Mouse (Mus musculus) liver, embryonic 13.5 days (tissue): ENCODE data around the gene Cnr2. TPM values are rescaled to one million over a fixed set of nuclear protein-coding genes. Genes with fewer than 3 reads are reported as not detected.

Source experiments
- ATAC-seq: fragments of 200-750 bp; cut with Nextera tagmentation; 2 replicates; pipeline ENCODE4 v1.8.0; 2017; ENCODE audit warnings: low read depth, mild to moderate bottlenecking, moderate number of reproducible peaks, moderate library complexity
- DNase-seq: peaks from one replicate; pipeline ENCODE4 v3.0.0; 2022
- H3K27ac ChIP-seq: fragments of 300-500 bp; sonication (generic); 2 replicates; pipeline ENCODE4 v1.5.1; 2015; ENCODE audit warnings: moderate library complexity, mild to moderate bottlenecking, inconsistent platforms
- H3K27me3 ChIP-seq: fragments of 300-500 bp; sonication (generic); 2 replicates; pipeline ENCODE4 v1.6.1; 2015; ENCODE audit warnings: mild to moderate bottlenecking, inconsistent platforms
- H3K36me3 ChIP-seq: fragments of 300-500 bp; sonication (generic); 2 replicates; pipeline ENCODE4 v1.6.1; 2015; ENCODE audit warnings: mild to moderate bottlenecking, inconsistent platforms
- H3K4me1 ChIP-seq: fragments of 300-500 bp; sonication (generic); replicated peaks from 2 replicates; pipeline ENCODE4 v1.6.1; 2015; ENCODE audit warnings: inconsistent platforms
- H3K4me2 ChIP-seq: fragments of 300-500 bp; sonication (generic); 2 replicates; pipeline ENCODE4 v1.6.1; 2015; ENCODE audit warnings: inconsistent platforms, mild to moderate bottlenecking, moderate library complexity
- H3K4me3 ChIP-seq: fragments of 300-500 bp; sonication (generic); replicated peaks from 2 replicates; pipeline ENCODE4 v1.5.1; 2015; ENCODE audit warnings: mild to moderate bottlenecking, inconsistent platforms
- H3K9ac ChIP-seq: fragments of 300-500 bp; sonication (generic); 2 replicates; pipeline ENCODE4 v1.6.1; 2015; ENCODE audit warnings: mild to moderate bottlenecking, inconsistent platforms
- H3K9me3 ChIP-seq: fragments of 300-500 bp; sonication (generic); replicated peaks from 2 replicates; pipeline ENCODE4 v1.6.1; 2016; ENCODE audit warnings: inconsistent platforms
- WGBS: fragments of 180-500 bp; shearing (Covaris S2); methylation state at CpG from one replicate; pipeline ENCODE4 v1.1.7; 2015; ENCODE audit not compliant: insufficient replicate concordance; 5-methylcytosine and 5-hydroxymethylcytosine counted together
- polyA plus RNA-seq: library from polyadenylated mRNA; unstranded; fragments of >200 nt; fragmentation: Nextera tagmentation; extraction: Ambion mirVana; gene quantifications from 2 replicates; pipeline ENCODE4 v1.2.1, GENCODE M21; 2015

Gene Cnr2
- polyA plus RNA-seq, 1 experiment from 2014 or later: 2.5 TPM

DNA sequence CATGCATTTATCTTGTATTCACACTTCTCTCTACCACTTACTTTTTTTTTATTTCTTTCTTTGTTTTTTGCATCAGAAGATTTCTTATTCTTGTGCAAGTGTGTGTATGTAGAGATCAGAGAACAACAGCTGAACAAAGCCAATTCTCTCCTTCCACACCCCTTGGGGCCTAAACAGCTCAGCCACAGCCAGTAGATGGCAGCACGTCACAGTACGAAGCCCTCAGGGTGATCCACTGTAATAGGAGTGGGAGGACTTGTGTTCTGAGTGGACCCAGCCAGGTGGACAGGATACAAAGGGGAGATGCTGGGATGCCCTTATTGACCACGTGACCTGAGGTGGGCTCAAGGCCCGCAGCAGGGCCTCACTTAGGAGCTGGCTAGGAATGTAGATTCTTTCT, 5.3 kb upstream of the Cnr2 start:
- Histone ChIP-seq H3K4me2 (no peak overlapping the region), H3K4me3 (no peak overlapping the region), H3K27me3 (no peaks in the 10 kb centered on the region), H3K9me3 (no peaks in the 10 kb centered on the region), H3K9ac (no peak overlapping the region), H3K27ac (no peak overlapping the region), H3K36me3 (no peaks in the 10 kb centered on the region), H3K4me1 (peaks cover 23% of the 10 kb centered on the region)
- 5% methylated on average over 4 of the region's 4 CpGs for WGBS
- DNase-seq: peak; percentile 63
- ATAC-seq: peak; percentile 79

DNA sequence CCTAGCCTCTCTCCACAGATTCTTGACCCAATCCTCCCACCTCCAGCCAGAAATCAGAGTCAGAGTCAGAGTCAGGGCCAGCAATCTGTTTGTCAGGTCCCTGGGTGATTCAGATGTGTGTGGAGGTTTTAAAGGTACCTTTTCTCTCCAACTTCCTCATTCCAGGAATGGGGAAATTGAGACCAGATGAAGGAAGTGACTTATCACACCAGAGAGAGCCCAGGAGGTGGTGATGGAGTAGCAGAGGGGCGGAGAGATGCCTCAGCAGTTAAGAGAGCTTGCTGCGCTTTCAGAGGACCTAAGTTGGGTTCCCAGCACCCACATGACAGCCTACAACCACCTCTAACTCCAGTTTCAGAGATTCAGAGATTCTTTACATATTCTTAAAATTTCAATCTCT, 3.7 kb upstream of the Cnr2 start:
- Histone ChIP-seq H3K9ac (no peak overlapping the region), H3K4me2 (no peak overlapping the region), H3K4me1 (peaks cover 39% of the 10 kb centered on the region), H3K9me3 (no peaks in the 10 kb centered on the region), H3K27ac (no peak overlapping the region), H3K27me3 (no peaks in the 10 kb centered on the region), H3K4me3 (no peak overlapping the region), H3K36me3 (no peaks in the 10 kb centered on the region)
- ATAC-seq: no peak
- 66% methylated on average over 2 of the region's 2 CpGs for WGBS
- no peak for DNase-seq

DNA sequence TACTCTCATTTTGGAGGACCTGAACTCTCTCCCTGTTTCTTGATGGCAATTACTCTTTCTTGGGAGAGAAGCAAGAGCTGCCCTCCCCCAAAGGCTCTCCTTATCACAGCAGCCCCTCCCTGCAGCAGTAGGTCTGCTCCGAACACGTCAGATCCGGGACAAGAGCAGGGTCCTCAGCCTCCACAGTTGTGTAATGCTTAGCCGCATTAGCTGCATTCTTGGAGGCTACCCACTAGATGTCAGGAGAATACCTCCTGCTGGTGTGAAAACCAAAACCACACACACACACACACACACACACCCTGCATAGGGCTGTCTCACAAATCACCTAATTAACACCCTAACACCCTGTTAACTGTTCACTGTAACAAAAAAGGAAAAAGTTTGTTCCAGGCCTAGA, 2.3 kb upstream of the Cnr2 start:
- Histone ChIP-seq H3K4me1 (peaks cover 53% of the 10 kb centered on the region), H3K4me2 (no peak overlapping the region), H3K4me3 (no peak overlapping the region), H3K9ac (peak overlapping the region; percentile 22; the same call in 1 of the 2 replicates), H3K9me3 (no peaks in the 10 kb centered on the region), H3K27me3 (no peaks in the 10 kb centered on the region), H3K27ac (no peak overlapping the region; the same call in 1 of the 2 replicates), H3K36me3 (no peaks in the 10 kb centered on the region)
- 10% methylated on average over 4 of the region's 4 CpGs for WGBS
- DNase-seq: no peak
- peak; percentile 53 for ATAC-seq

DNA sequence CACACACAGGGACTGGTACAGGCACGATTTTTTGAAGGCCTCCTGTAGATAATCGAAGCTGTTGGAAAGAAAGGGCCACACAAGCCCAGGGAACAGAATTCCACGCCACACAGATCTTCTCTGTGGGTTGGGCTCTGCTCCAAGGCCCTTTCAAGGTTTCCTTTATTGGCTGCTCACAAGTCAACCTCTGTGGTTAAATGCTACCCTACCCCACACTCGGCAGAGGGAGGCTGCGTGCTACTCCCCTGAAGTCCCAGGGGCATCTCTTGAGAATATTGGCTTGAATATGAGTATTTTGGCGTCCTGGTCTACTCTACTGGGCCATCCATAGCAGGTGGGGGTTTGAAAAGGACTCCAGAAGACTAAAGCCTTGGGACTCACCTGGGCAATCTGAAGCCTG, 963 bp downstream of the Cnr2 start:
- peak overlapping the region; percentile 39 for H3K4me3 ChIP-seq

DNA sequence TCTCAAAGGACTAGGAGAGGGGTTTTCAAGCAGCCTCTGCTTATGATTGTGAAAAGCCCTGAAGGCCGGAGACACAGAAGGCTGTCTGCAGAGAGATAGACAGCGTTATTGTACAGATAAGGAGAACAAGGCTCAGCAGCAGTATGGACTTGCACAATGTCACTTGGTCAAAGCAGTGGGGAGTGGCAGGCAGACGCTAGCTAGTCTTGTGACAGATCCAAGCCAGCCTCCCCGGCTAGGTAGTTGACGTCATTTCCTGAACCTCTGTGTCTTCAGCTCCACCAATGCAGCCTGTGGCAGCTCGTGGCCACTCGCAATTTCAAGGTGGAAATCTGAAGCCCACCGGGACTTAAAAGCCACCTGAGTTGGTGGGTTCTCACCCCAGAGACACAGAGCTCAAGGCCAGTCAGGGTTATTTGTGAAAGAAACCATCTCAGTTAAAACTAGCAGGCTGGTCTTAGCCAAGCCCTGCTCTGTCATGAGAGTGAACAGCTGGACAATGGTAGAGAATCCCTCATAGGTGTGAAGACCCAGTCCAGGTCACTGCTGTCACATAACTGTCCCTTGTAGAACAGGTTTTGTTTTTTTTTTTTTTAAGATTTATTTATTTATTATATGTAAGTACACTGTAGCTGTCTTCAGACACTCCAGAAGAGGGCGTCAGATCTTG, 3.3 kb downstream of the Cnr2 start:
- no peaks in the 10 kb centered on the region for H3K27me3 ChIP-seq
- H3K4me1 ChIP-seq: peaks cover 58% of the 10 kb centered on the region
- 12% methylated on average over 9 of the region's 9 CpGs for WGBS
- no peaks in the 10 kb centered on the region for H3K36me3 ChIP-seq
- no peaks in the 10 kb centered on the region for H3K9me3 ChIP-seq
- peak overlapping the region; percentile 19 for H3K4me3 ChIP-seq
- peak; percentile 91 for ATAC-seq
- peak overlapping the region; percentile 84 for H3K27ac ChIP-seq
- peak overlapping the region; percentile 57 for H3K9ac ChIP-seq
- H3K4me2 ChIP-seq: peak overlapping the region; percentile 58
- peak; percentile 78 for DNase-seq

More for the DNA sequence above, 963 bp downstream of the Cnr2 start:
- DNase-seq (no peak), ATAC-seq (no peak)
- H3K27me3 ChIP-seq: no peaks in the 10 kb centered on the region
- peak overlapping the region; percentile 64 for H3K9ac ChIP-seq
- H3K36me3 ChIP-seq: no peaks in the 10 kb centered on the region
- WGBS: 26% methylated on average over 6 of the region's 6 CpGs
- no peaks in the 10 kb centered on the region for H3K9me3 ChIP-seq
- H3K4me1 ChIP-seq: peaks cover 69% of the 10 kb centered on the region
- H3K4me2 ChIP-seq: peak overlapping the region; percentile 58
- peak overlapping the region; percentile 84 for H3K27ac ChIP-seq

DNA sequence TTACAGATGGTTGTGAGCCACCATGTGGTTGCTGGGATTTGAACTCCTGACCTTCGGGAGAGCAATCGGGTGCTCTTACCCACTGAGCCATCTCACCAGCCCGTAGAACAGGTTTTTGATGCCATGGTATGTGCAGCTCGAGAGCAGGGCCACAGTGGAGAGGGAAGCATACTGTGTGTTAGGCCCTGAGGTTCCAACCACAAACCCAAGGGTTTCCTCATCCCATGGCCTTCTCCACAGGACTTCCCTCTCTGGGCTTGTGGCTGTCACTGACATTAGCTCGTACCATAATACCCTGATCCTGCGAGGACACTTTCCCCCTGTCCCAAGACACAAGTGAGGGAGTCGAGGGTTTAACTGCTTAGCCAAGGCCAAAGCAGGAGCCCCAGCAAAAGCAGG, 3.9 kb downstream of the Cnr2 start:
- WGBS: 48% methylated on average over 7 of the region's 7 CpGs
- H3K4me1 ChIP-seq: peaks cover 58% of the 10 kb centered on the region
- no peak overlapping the region for H3K4me2 ChIP-seq
- no peak overlapping the region for H3K4me3 ChIP-seq
- ATAC-seq (no peak), DNase-seq (no peak)
- no peaks in the 10 kb centered on the region for H3K9me3 ChIP-seq
- no peaks in the 10 kb centered on the region for H3K36me3 ChIP-seq
- no peaks in the 10 kb centered on the region for H3K27me3 ChIP-seq
- peak overlapping the region; percentile 34; the same call in 1 of the 2 replicates for H3K27ac ChIP-seq
- H3K9ac ChIP-seq: no peak overlapping the region

DNA sequence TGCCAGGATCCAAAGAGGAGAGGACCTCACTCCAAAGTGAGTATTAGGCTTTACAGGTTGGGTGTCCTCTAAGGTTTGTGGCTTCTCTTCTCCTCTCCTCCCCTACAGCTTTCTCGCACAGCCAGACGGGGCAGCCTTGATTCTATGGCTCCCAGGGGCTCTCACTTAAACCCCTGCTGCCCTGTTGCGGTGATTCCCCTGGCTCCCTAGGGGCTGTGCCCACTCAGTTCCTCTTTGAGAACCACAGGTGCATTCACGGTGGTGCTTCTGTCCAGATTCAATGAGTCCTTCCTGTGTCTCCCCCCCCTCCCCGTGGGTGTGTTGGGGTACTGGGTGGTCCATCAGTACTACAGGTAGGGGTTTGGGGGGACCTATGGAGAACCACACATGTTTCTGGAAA, 4.8 kb downstream of the Cnr2 start:
- Histone ChIP-seq H3K27ac (no peak overlapping the region), H3K36me3 (no peaks in the 10 kb centered on the region), H3K27me3 (no peaks in the 10 kb centered on the region), H3K4me3 (no peak overlapping the region), H3K4me2 (no peak overlapping the region), H3K9ac (no peak overlapping the region), H3K9me3 (no peaks in the 10 kb centered on the region), H3K4me1 (peaks cover 51% of the 10 kb centered on the region)
- no peak for DNase-seq
- 60% methylated on average over 5 of the region's 5 CpGs for WGBS
- ATAC-seq: no peak

DNA sequence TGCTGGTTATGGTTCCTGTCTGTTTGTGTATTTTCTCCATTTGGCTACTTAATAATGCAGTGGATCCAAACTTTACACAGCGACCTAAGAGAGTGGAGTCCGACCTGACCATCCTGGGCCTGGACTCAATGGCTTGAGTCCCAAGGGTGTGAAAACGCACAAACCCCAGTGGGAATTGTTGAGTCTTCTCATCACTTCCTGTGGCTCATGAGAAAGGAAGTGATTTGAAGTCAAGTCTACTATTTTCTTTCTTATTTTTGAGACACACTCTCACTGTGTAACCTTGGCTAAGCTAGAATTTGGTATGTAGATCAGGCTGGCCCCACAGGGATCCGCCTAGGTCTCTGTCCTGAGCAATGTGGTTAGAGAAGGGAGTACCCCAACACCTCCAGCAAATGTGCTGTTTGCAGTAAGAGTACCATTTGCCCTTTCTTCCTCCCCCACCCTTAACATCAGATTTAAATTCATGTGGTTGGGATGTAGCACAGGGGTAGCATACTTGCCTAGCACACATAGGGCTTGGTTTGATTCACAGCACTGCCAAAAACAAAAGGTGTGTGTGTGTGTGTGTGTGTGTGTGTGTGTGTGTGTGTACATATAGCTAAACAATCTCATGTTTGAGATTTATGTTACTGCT, 7.5 kb downstream of the Cnr2 start:
- Histone ChIP-seq H3K36me3 (no peaks in the 10 kb centered on the region), H3K9me3 (no peaks in the 10 kb centered on the region), H3K4me2 (no peak overlapping the region), H3K4me1 (peaks cover 36% of the 10 kb centered on the region), H3K9ac (no peak overlapping the region), H3K27me3 (no peaks in the 10 kb centered on the region), H3K27ac (no peak overlapping the region), H3K4me3 (no peak overlapping the region)
- WGBS: 81% methylated on average over 4 of the region's 4 CpGs
- ATAC-seq (no peak), DNase-seq (no peak)

DNA sequence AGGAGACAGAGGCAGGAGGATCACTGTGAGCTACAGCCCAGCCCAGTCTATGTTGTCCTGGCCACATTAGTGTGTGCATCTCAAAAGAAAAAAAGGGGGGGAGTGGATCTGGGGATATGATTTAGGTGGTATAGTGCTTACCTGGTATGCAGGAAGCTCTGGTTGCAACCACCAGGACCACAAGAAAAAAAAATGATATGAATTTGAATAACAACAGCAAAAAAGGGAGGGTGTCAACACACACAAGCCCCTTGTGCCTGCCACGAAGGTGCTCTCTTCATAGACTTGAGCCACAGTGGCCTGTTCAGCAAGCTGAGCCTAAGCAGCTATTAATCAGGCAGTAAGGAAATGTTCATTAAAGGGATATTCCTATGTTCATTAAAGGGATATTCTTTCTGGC, 9.6 kb downstream of the Cnr2 start:
- H3K27me3 ChIP-seq: no peaks in the 10 kb centered on the region
- DNase-seq: no peak
- no peak for ATAC-seq

DNA sequence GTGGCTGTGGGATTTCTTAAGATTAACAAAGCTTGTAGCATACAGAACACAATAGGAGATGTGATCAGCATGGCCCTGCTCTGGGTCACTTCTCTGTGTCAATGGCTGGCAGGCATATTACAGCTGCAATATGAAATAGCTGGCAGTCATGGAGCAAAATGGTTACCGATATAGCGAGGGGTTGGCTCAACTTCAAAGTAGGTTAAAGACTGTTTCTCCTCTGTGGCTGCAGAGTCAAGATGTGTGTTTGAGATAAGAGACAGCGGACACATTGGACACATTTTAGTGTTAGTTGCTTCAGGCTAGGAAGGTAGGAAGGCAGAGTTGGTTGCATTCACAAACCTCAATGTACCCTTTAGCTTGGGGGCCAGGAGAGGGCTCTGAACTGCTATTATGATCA, 11.4 kb downstream of the Cnr2 start:
- H3K4me2 ChIP-seq: peak overlapping the region; percentile 12; the same call in 1 of the 2 replicates

More for the DNA sequence above, 9.6 kb downstream of the Cnr2 start:
- 57% methylated on average over 1 of the region's 1 CpGs for WGBS
- Histone ChIP-seq H3K9ac (no peak overlapping the region), H3K4me1 (peaks cover 22% of the 10 kb centered on the region), H3K27ac (no peak overlapping the region), H3K4me3 (no peak overlapping the region), H3K36me3 (no peaks in the 10 kb centered on the region), H3K4me2 (no peak overlapping the region), H3K9me3 (no peaks in the 10 kb centered on the region)

DNA sequence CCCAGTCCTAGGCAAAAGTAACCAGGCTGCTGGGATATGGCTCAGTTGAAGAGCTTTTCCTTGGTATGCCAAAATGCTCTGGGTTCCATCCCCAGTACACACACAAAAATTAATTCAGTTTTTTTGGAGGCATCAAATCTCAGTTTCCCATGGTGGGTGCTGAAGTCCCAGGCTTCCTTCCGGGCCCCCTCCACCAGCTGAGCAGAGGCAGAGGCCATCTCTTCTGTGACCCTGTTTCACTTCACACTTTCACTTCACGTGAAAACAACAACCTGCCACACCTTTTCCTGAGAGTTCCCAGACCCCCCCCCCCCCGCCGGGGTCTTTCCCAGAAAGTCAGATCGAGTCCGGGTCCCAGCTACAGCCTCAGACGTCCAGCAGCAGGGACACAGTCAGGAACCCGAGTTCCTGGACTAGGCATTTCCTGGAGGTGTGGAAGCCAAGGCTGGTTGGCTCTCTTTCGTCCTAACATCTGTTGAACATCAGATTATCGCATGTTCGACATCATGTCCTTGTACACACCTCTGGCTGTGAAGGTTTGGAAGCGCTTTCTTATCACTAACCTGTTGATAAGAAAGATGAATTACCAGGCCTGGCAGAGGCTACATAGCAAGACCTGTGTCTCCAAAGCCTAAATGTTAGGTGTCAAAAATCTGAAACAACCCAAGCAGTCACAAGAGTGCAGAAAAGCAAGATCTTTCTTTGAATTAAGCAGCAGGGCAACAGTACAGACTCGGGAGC, 14.3 kb downstream of the Cnr2 start:
- no peak for DNase-seq
- H3K9me3 ChIP-seq: no peaks in the 10 kb centered on the region
- no peaks in the 10 kb centered on the region for H3K36me3 ChIP-seq
- H3K27ac ChIP-seq: no peak overlapping the region; the same call in 1 of the 2 replicates
- H3K27me3 ChIP-seq: no peaks in the 10 kb centered on the region
- H3K4me1 ChIP-seq: peaks cover 50% of the 10 kb centered on the region
- no peak for ATAC-seq
- WGBS: 44% methylated on average over 13 of the region's 13 CpGs
- no peak overlapping the region for H3K4me3 ChIP-seq
- no peak overlapping the region for H3K4me2 ChIP-seq
- H3K9ac ChIP-seq: no peak overlapping the region

More for the DNA sequence above, 11.4 kb downstream of the Cnr2 start:
- ATAC-seq: peak; percentile 67
- peak overlapping the region; percentile 18; the same call in 1 of the 2 replicates for H3K9ac ChIP-seq
- no peaks in the 10 kb centered on the region for H3K36me3 ChIP-seq
- H3K4me3 ChIP-seq: no peak overlapping the region
- H3K4me1 ChIP-seq: peaks cover 29% of the 10 kb centered on the region
- no peaks in the 10 kb centered on the region for H3K9me3 ChIP-seq
- WGBS: 13% methylated on average over 3 of the region's 3 CpGs
- DNase-seq: no peak
- H3K27ac ChIP-seq: peak overlapping the region; percentile 50
- no peaks in the 10 kb centered on the region for H3K27me3 ChIP-seq
